Mouse (Mus musculus) neural tube, embryonic 12.5 days (tissue): ENCODE measurements around the gene Gprasp1. TPM values are rescaled to one million over a fixed set of nuclear protein-coding genes. Genes with fewer than 3 reads are reported as not detected.
"Not testable (repeated sequence)": the region's sequence is repeated elsewhere in the genome, so short reads cannot be mapped to it uniquely, and the experiment has no call there.

Experiments
- ATAC-seq: fragments of 200-750 bp; cut with Nextera tagmentation; 2 replicates; pipeline ENCODE4 v1.8.0; 2017; ENCODE audit warnings: low read depth, mild to moderate bottlenecking, moderate TSS enrichment, moderate library complexity; ENCODE audit not compliant: low FRiP score
- H3K27ac ChIP-seq: fragments of 300-500 bp; sonication (generic); 2 replicates; pipeline ENCODE4 v1.5.1; 2016
- H3K27me3 ChIP-seq: fragments of 300-500 bp; sonication (generic); replicated peaks from 2 replicates; pipeline ENCODE4 v1.6.1; 2016; ENCODE audit warnings: mild to moderate bottlenecking
- H3K36me3 ChIP-seq: fragments of 300-500 bp; sonication (generic); 2 replicates; pipeline ENCODE4 v1.6.1; 2016; ENCODE audit warnings: mild to moderate bottlenecking
- H3K4me1 ChIP-seq: fragments of 300-500 bp; sonication (generic); 2 replicates; pipeline ENCODE4 v1.6.1; 2016
- H3K4me2 ChIP-seq: fragments of 300-500 bp; sonication (generic); replicated peaks from 2 replicates; pipeline ENCODE4 v1.6.1; 2016; ENCODE audit warnings: mild to moderate bottlenecking
- H3K4me3 ChIP-seq: fragments of 300-500 bp; sonication (generic); 2 replicates; pipeline ENCODE4 v1.5.1; 2016
- H3K9ac ChIP-seq: fragments of 300-500 bp; sonication (generic); 2 replicates; pipeline ENCODE4 v1.6.1; 2016; ENCODE audit warnings: mild to moderate bottlenecking
- H3K9me3 ChIP-seq: fragments of 300-500 bp; sonication (generic); 2 replicates; pipeline ENCODE4 v1.6.1; 2016; ENCODE audit warnings: mild to moderate bottlenecking
- WGBS: fragments of 180-500 bp; shearing (Covaris S2); methylation state at CpG from one replicate; pipeline ENCODE4 v1.1.7; 2016; 5-methylcytosine and 5-hydroxymethylcytosine counted together
- microRNA counts: library from miRNA; unstranded; fragments of <30 nt; microRNA quantifications from one replicate; lab custom pipeline; 2017
- microRNA-seq: library from miRNA; unstranded; fragments of <30 nt; microRNA quantifications from one replicate; pipeline ENCODE4, GENCODE M21; 2017
- polyA plus RNA-seq: library from polyadenylated mRNA; unstranded; fragments of >200 nt; fragmentation: Nextera tagmentation; extraction: Ambion mirVana; gene quantifications from 2 replicates; pipeline ENCODE4 v1.2.1, GENCODE M21; 2016

The Gprasp1 gene
- polyA plus RNA-seq, 1 experiment from 2014 or later, result 111 TPM

DNA sequence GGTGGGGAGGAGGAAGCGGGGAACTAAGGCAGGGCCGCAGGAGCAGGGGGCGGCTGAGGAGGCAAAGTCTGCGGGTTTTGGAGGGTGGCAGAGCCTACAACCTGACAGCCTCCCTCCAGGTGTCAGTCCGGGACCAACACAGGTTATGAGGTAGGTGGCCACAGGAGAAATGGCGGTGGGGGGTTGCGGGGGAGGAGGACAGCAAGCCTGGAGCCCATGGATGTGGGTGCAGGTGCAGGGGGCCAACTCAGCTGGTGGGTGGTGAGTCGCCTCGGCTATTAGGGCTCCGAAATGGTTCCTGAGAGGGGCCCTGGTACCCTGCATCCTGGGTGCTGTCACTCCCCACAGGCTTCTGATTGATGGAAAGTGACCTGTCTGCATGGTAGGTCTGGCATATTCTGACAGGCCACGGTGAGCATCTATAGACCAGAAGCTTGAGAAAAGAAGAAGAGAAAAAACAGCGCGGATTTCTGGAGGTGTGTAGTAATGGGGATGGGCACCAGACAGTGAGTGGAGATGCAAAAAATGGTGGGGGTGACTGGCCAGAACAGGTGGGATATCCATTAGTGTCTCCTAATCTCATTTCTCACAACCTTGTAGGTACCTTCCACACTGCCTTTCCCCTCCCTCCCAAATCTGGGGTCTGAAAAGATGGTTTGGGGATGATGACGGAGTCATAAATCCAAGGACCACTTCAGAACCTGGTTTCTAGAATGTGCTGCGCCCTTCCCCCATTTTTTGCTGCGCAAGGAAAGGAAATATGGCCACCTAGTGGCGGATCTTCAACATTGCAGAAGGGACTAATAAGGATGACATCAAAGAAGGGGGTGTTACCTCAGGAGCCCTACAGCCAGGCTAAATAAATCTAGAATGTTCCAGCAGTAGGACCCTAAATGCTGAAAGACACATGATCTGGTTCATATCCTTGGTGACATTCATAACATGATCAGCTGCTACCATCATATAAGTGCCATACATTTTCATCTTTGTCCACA, 97.2 kb downstream of the Gprasp1 start:
- Histone ChIP-seq H3K4me3 (peak overlapping the region; percentile 43), H3K9ac (peak overlapping the region; percentile 49), H3K4me2 (peak overlapping the region; percentile 69)
- H3K4me1 ChIP-seq, H3K27ac ChIP-seq, H3K27me3 ChIP-seq, H3K9me3 ChIP-seq, H3K36me3 ChIP-seq: not testable (repeated sequence)
- 21% methylated on average over 17 of the region's 17 CpGs for WGBS
- peak; percentile 52 for ATAC-seq

MicroRNAs encoded within 50 kb of the gene (microRNA counts, 519-probe panel; counts per million panel counts)
- microRNA mmu-miR-1970 (lab: Ali Mortazavi, UCI), result 342 counts per million, percentile 67 among the panel's probes with 10 or more counts

Small RNA genes within 50 kb of the gene (microRNA-seq; reads per million reads assigned to microRNA genes)
- gene Mir1970 (not detected), gene Mir7646 (not detected)

Other genes starting within 250 kb of the Gprasp1 start
- not detected in 2 replicates for gene AV320801, start 248.1 kb upstream of the Gprasp1 start, polyA plus RNA-seq
- not detected in 2 replicates for gene Nxf7, start 144.0 kb upstream of the Gprasp1 start, polyA plus RNA-seq
- gene Prame, start 115.0 kb upstream of the Gprasp1 start, polyA plus RNA-seq, result not detected in 2 replicates
- gene Tcp11x2, start 48.9 kb upstream of the Gprasp1 start, polyA plus RNA-seq, result not detected in 2 replicates
- gene Tmsb15a, start 17.5 kb upstream of the Gprasp1 start, polyA plus RNA-seq, result not detected in 2 replicates
- gene Armcx5, start within 50 bp of the Gprasp1 start, polyA plus RNA-seq, result 11.2 and 12.8 TPM in 2 replicates
- gene Bhlhb9, start 54.9 kb downstream of the Gprasp1 start, polyA plus RNA-seq, result 80.2 and 90.3 TPM in 2 replicates
- gene Gprasp2, start 96.3 kb downstream of the Gprasp1 start, polyA plus RNA-seq, result 73.5 and 77.1 TPM in 2 replicates